Mouse (Mus musculus) ES-Bruce4 (cell line): Measurements from ENCODE around the gene Ccdc13.

Source experiments
- CTCF ChIP-seq: IDR thresholded peaks from one replicate; pipeline ENCODE4 v1.8.1; 2011; ENCODE audit warnings: low read depth, low read length
- POLR2A ChIP-seq: IDR thresholded peaks from one replicate; pipeline ENCODE4 v1.8.1; 2011; ENCODE audit warnings: low read length; ENCODE audit not compliant: insufficient read depth

GRCm38 (mm10) chr9:121760271-121761090 lies 78.8 kb downstream of the Ccdc13 start:
- TF ChIP-seq CTCF (no peak), POLR2A (no peak)
